Mouse (Mus musculus): ENCODE measurements around the gene Carhsp1.

GRCm38 (mm10) chr16:8674165-8674564, 2.2 kb upstream of the Carhsp1 start:
- peak; percentile 97 for TF ChIP-seq CTCF (IDR thresholded peaks at IDR 0.05; ENCODE audit: low read depth)
- TF ChIP-seq EP300 (IDR thresholded peaks at IDR 0.05; ENCODE audit: low read depth), result no peak

Data from liver, postnatal 0 days (tissue).